In the genomic region with DNA sequence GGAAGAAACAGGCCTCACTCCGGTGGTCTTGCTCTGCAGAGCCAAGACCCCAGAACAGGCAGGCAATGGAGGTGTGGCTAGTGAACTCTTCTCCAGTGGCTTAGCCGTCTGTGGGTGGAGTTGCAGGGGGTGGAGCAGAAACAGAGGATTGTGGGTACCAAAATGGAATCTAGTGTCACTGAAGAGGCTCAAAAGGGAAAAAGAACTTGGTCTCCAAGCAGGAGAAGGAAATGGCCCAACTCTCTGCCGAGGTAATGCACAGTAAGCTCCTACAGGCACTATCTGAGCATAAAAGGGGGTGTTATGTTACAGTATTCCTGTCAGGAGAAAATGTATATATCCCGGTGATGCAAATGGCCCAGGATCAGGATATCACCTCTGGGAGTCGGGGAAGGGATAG, we compare ENCODE assay signal across 2 mouse cellular contexts.
TF ChIP-seq lines count a peak whose summit lies in the region.

No protein-coding gene starts in this region.

TF ChIP-seq in CH12.LX, 34 proteins besides CTCF, POLR2A, EP300 and RAD21:
- TF ChIP-seq ZC3H11A (IDR thresholded peaks at IDR 0.05; ENCODE audit: low read depth, low read length) (no peak), HCFC1 (IDR thresholded peaks at IDR 0.05; ENCODE audit: low read depth, low read length) (peak; percentile 24; the same call in 1 of the 2 replicates), ZNF384 (IDR thresholded peaks at IDR 0.05; ENCODE audit: low read depth, low read length) (no peak), ZMIZ1 (IDR thresholded peaks at IDR 0.05; ENCODE audit: low read depth, low read length) (no peak), TBP (conservative IDR thresholded peaks at IDR 0.05; ENCODE audit: low read depth, low read length) (0 out of 2 replicates have a peak, but pooled peaks have one; percentile 56), NRF1 (IDR thresholded peaks at IDR 0.05; ENCODE audit: low read depth, low read length) (no peak), MAX (IDR thresholded peaks at IDR 0.05; ENCODE audit: low read length) (no peak), JUND (conservative IDR thresholded peaks at IDR 0.05; ENCODE audit: low read depth, low read length) (no peak), POLR2AphosphoS2 (IDR thresholded peaks at IDR 0.05; ENCODE audit: low read depth, low read length) (no peak)

TF ChIP-seq in ES-E14, 5 proteins besides CTCF, POLR2A, EP300 and RAD21 (continued from another document):
- TF ChIP-seq CHD2 (IDR thresholded peaks at IDR 0.05; ENCODE audit: low read depth, low read length), result no peak
- no peak for TF ChIP-seq HCFC1 (IDR thresholded peaks at IDR 0.05; ENCODE audit: borderline replicate concordance, insufficient read depth, low read length)
- TF ChIP-seq ZC3H11A (IDR thresholded peaks at IDR 0.05; ENCODE audit: borderline replicate concordance, low read depth, low read length), result no peak
- TF ChIP-seq MAFK (IDR thresholded peaks at IDR 0.05; ENCODE audit: insufficient read depth, low read depth, low read length), result no peak
